Mouse (Mus musculus) liver, embryonic 14.5 days (tissue): ENCODE results near the gene Clca4b. TPM values are rescaled to one million over a fixed set of nuclear protein-coding genes. Genes with fewer than 3 reads are reported as not detected.

Experiments used
- polyA plus RNA-seq, 2 experiments: library from polyadenylated mRNA; depleted of rRNA in 1 of 2; stranded (reverse) in 1 of 2; unstranded in 1 of 2; fragments of >200 nt; fragmentation: Nextera tagmentation in 1 of 2; extraction: Ambion mirVana in 1 of 2; gene quantifications; 2 replicates each; pipeline versions ENCODE4 v1.2.1 to v1.2.3; 2012 to 2014

Gene Clca4b
- polyA plus RNA-seq, 2 experiments: not detected

Other genes starting within 250 kb of the Clca4b start
- 7.8 and 11.7 TPM in 2 replicates for gene Sh3glb1, start 212.2 kb downstream of the Clca4b start, polyA plus RNA-seq (2012; rRNA removed)
- 74.4 and 80.3 TPM in 2 replicates for gene Sh3glb1, start 212.2 kb downstream of the Clca4b start, polyA plus RNA-seq (2014; fragmentation: Nextera tagmentation; extraction: Ambion mirVana)
- 4.0 and 5.4 TPM in 2 replicates for gene Clca3a1, start 171.6 kb downstream of the Clca4b start, polyA plus RNA-seq (2012; rRNA removed)
- gene Clca3a1, start 171.6 kb downstream of the Clca4b start, polyA plus RNA-seq (2014; fragmentation: Nextera tagmentation; extraction: Ambion mirVana): 3.0 and 4.2 TPM in 2 replicates
- gene Clca3a2, start 113.0 kb downstream of the Clca4b start, polyA plus RNA-seq (2012; rRNA removed): not detected in 2 replicates
- not detected in 2 replicates for gene Clca3a2, start 113.0 kb downstream of the Clca4b start, polyA plus RNA-seq (2014; fragmentation: Nextera tagmentation; extraction: Ambion mirVana)
- gene Clca3b, start 83.2 kb downstream of the Clca4b start, polyA plus RNA-seq (2012; rRNA removed): not detected in 2 replicates
- not detected in 2 replicates for gene Clca3b, start 83.2 kb downstream of the Clca4b start, polyA plus RNA-seq (2014; fragmentation: Nextera tagmentation; extraction: Ambion mirVana)
- gene Clca4a, start 42.5 kb upstream of the Clca4b start, polyA plus RNA-seq (2012; rRNA removed): not detected in 2 replicates
- not detected in 2 replicates for gene Clca4a, start 42.5 kb upstream of the Clca4b start, polyA plus RNA-seq (2014; fragmentation: Nextera tagmentation; extraction: Ambion mirVana)
- gene Clca1, start 100.2 kb upstream of the Clca4b start, polyA plus RNA-seq (2012; rRNA removed): not detected in 2 replicates
- gene Clca1, start 100.2 kb upstream of the Clca4b start, polyA plus RNA-seq (2014; fragmentation: Nextera tagmentation; extraction: Ambion mirVana): not detected in 2 replicates
- not detected in 2 replicates for gene Clca2, start 166.9 kb upstream of the Clca4b start, polyA plus RNA-seq (2012; rRNA removed)
- not detected in 2 replicates for gene Clca2, start 166.9 kb upstream of the Clca4b start, polyA plus RNA-seq (2014; fragmentation: Nextera tagmentation; extraction: Ambion mirVana)
- 3.9 and 5.6 TPM in 2 replicates for gene Odf2l, start 186.1 kb upstream of the Clca4b start, polyA plus RNA-seq (2012; rRNA removed)
- gene Odf2l, start 186.1 kb upstream of the Clca4b start, polyA plus RNA-seq (2014; fragmentation: Nextera tagmentation; extraction: Ambion mirVana): 4.9 and 7.6 TPM in 2 replicates